Mouse (Mus musculus) spleen, adult 2 months (tissue): ENCODE data around the gene Ednrb.

Source experiments
- CTCF ChIP-seq: fragments of 200-500 bp; IDR thresholded peaks from 2 replicates; pipeline ENCODE4 v1.5.1; 2011; ENCODE audit warnings: mild to moderate bottlenecking, inconsistent platforms; ENCODE audit not compliant: insufficient read depth, insufficient read length, insufficient replicate concordance; ENCODE audit errors: extremely low read depth
- POLR2A ChIP-seq: fragments of 200-500 bp; IDR thresholded peaks from 2 replicates; pipeline ENCODE4 v1.6.1; 2011; ENCODE audit warnings: low read depth, low read length, inconsistent platforms

GRCm38 (mm10) chr14:103792726-103793125, 51.5 kb downstream of the Ednrb start:
- TF ChIP-seq POLR2A = no peak
- TF ChIP-seq CTCF = no peak
